Mouse (Mus musculus): Measurements from ENCODE around the gene Dhx40. TPM values are rescaled to one million over a fixed set of nuclear protein-coding genes. Genes with fewer than 3 reads are reported as not detected.

Gene Dhx40
- 10 to 100 TPM; 27.3 to 41.6 TPM for total RNA-seq (2023)

GRCm38 (mm10) chr11:86807505-86807989 is at the start of gene Dhx40:
Gene Dhx40, minus strand, starts transcription at chr11:86807746.

GRCm38 (mm10) chr11:86757480-86758371 is 49.8 kb downstream of the Dhx40 start, which contains the start of gene Cltc:
Gene Cltc, minus strand, starts transcription at chr11:86757565.

Other genes with a start within 250 kb of the Dhx40 start
- gene Vmp1, start 123.9 kb downstream of the Dhx40 start, total RNA-seq (2023): 100 to 1,000 TPM; 185 to 222 TPM
- 1 to 10 TPM; 4.0 to 4.7 TPM for gene Ptrh2, start 123.8 kb downstream of the Dhx40 start, total RNA-seq (2023)
- 100 to 1,000 TPM; 176 to 202 TPM for gene Cltc, start 50.2 kb downstream of the Dhx40 start, total RNA-seq (2023)
- 1 to 10 TPM; 5.6 to 7.0 TPM for gene Ypel2, start 186.0 kb upstream of the Dhx40 start, total RNA-seq (2023)

Data from neutrophil, adult 83 days (primary cell).